Mouse (Mus musculus): ENCODE measurements around the gene Nudt22. TPM values are rescaled to one million over a fixed set of nuclear protein-coding genes. Genes with fewer than 3 reads are reported as not detected.

The Nudt22 gene
- polyA plus RNA-seq, 1 experiment, result 7.7 TPM

GRCm38 (mm10) chr19:7039088-7039720 is 43.3 kb upstream of the Nudt22 start:
- TF ChIP-seq EP300 (IDR thresholded peaks at IDR 0.05; ENCODE audit: insufficient read depth, low read depth, low read length), result no peak
- TF ChIP-seq POLR2A (IDR thresholded peaks at IDR 0.05; ENCODE audit: insufficient read depth, low read length), result no peak
- no peak for TF ChIP-seq CTCF (IDR thresholded peaks at IDR 0.05; ENCODE audit: low read depth, low read length)
- Histone ChIP-seq H3K36me3 (ENCODE audit: control insufficient read depth, insufficient read depth, low read length, poor library complexity, severe bottlenecking) (peaks cover 23% of the 10 kb centered on the region), H3K4me3 (ENCODE audit: low read depth, low read length) (peak overlapping the region; percentile 92), H3K9me3 (replicated peaks; ENCODE audit: control insufficient read depth, insufficient read depth, low read length, poor library complexity, severe bottlenecking) (no peaks in the 10 kb centered on the region), H3K9ac (ENCODE audit: low read depth, poor library complexity, severe bottlenecking) (peak overlapping the region; percentile 95), H3K4me1 (ENCODE audit: control insufficient read depth, insufficient read depth, low read length) (no peaks in the 10 kb centered on the region), H3K27me3 (ENCODE audit: control insufficient read depth, insufficient read depth, low read length, poor library complexity, severe bottlenecking) (no peaks in the 10 kb centered on the region), H3K27ac (ENCODE audit: insufficient read depth, low read length) (no peak overlapping the region)

GRCm38 (mm10) chr19:7034006-7034405 is 38.1 kb upstream of the Nudt22 start:
- H3K4me1 ChIP-seq (ENCODE audit: control insufficient read depth, insufficient read depth, low read length), result no peaks in the 10 kb centered on the region
- H3K27ac ChIP-seq (ENCODE audit: insufficient read depth, low read length), result no peak overlapping the region
- H3K9me3 ChIP-seq (replicated peaks; ENCODE audit: control insufficient read depth, insufficient read depth, low read length, poor library complexity, severe bottlenecking), result no peaks in the 10 kb centered on the region
- peak; percentile 34 for TF ChIP-seq CTCF (IDR thresholded peaks at IDR 0.05; ENCODE audit: low read depth, low read length)
- no peak for TF ChIP-seq POLR2A (IDR thresholded peaks at IDR 0.05; ENCODE audit: insufficient read depth, low read length)
- H3K9ac ChIP-seq (ENCODE audit: low read depth, poor library complexity, severe bottlenecking), result no peak overlapping the region
- peaks cover 71% of the 10 kb centered on the region for H3K36me3 ChIP-seq (ENCODE audit: control insufficient read depth, insufficient read depth, low read length, poor library complexity, severe bottlenecking)
- no peaks in the 10 kb centered on the region for H3K27me3 ChIP-seq (ENCODE audit: control insufficient read depth, insufficient read depth, low read length, poor library complexity, severe bottlenecking)
- H3K4me3 ChIP-seq (ENCODE audit: low read depth, low read length), result no peak overlapping the region

GRCm38 (mm10) chr19:7029531-7029930 is 33.6 kb upstream of the Nudt22 start:
- H3K27me3 ChIP-seq (ENCODE audit: control insufficient read depth, insufficient read depth, low read length, poor library complexity, severe bottlenecking), result no peaks in the 10 kb centered on the region
- no peak overlapping the region for H3K9ac ChIP-seq (ENCODE audit: low read depth, poor library complexity, severe bottlenecking)
- no peaks in the 10 kb centered on the region for H3K4me1 ChIP-seq (ENCODE audit: control insufficient read depth, insufficient read depth, low read length)
- H3K4me3 ChIP-seq (ENCODE audit: low read depth, low read length), result no peak overlapping the region
- no peak overlapping the region for H3K27ac ChIP-seq (ENCODE audit: insufficient read depth, low read length)
- no peaks in the 10 kb centered on the region for H3K9me3 ChIP-seq (replicated peaks; ENCODE audit: control insufficient read depth, insufficient read depth, low read length, poor library complexity, severe bottlenecking)
- TF ChIP-seq CTCF (IDR thresholded peaks at IDR 0.05; ENCODE audit: low read depth, low read length), result no peak
- no peak for TF ChIP-seq POLR2A (IDR thresholded peaks at IDR 0.05; ENCODE audit: insufficient read depth, low read length)
- no peak for TF ChIP-seq EP300 (IDR thresholded peaks at IDR 0.05; ENCODE audit: insufficient read depth, low read depth, low read length)
- peaks cover 94% of the 10 kb centered on the region for H3K36me3 ChIP-seq (ENCODE audit: control insufficient read depth, insufficient read depth, low read length, poor library complexity, severe bottlenecking)

- Histone ChIP-seq H3K27ac (ENCODE audit: insufficient read depth, low read length) (no peak overlapping the region), H3K9me3 (replicated peaks; ENCODE audit: control insufficient read depth, insufficient read depth, low read length, poor library complexity, severe bottlenecking) (no peaks in the 10 kb centered on the region), H3K36me3 (ENCODE audit: control insufficient read depth, insufficient read depth, low read length, poor library complexity, severe bottlenecking) (peaks cover 54% of the 10 kb centered on the region), H3K9ac (ENCODE audit: low read depth, poor library complexity, severe bottlenecking) (no peak overlapping the region), H3K27me3 (ENCODE audit: control insufficient read depth, insufficient read depth, low read length, poor library complexity, severe bottlenecking) (no peaks in the 10 kb centered on the region), H3K4me3 (ENCODE audit: low read depth, low read length) (no peak overlapping the region), H3K4me1 (ENCODE audit: control insufficient read depth, insufficient read depth, low read length) (no peaks in the 10 kb centered on the region)
- TF ChIP-seq CTCF (IDR thresholded peaks at IDR 0.05; ENCODE audit: low read depth, low read length) (peak; percentile 60), EP300 (IDR thresholded peaks at IDR 0.05; ENCODE audit: insufficient read depth, low read depth, low read length) (no peak)
Observed at GRCm38 (mm10) chr19:7020224-7020641, 24.3 kb upstream of the Nudt22 start.

- Histone ChIP-seq H3K9ac (ENCODE audit: low read depth, poor library complexity, severe bottlenecking) (no peak within 1 kb of the TSS), H3K27ac (ENCODE audit: insufficient read depth, low read length) (no peak within 1 kb of the TSS), H3K36me3 (ENCODE audit: control insufficient read depth, insufficient read depth, low read length, poor library complexity, severe bottlenecking) (peaks cover 44% of the 10 kb centered on the region), H3K27me3 (ENCODE audit: control insufficient read depth, insufficient read depth, low read length, poor library complexity, severe bottlenecking) (no peaks in the 10 kb centered on the region), H3K4me1 (ENCODE audit: control insufficient read depth, insufficient read depth, low read length) (no peaks in the 10 kb centered on the region), H3K4me3 (ENCODE audit: low read depth, low read length) (no peak within 1 kb of the TSS), H3K9me3 (replicated peaks; ENCODE audit: control insufficient read depth, insufficient read depth, low read length, poor library complexity, severe bottlenecking) (no peaks in the 10 kb centered on the region)
- TF ChIP-seq CTCF (IDR thresholded peaks at IDR 0.05; ENCODE audit: low read depth, low read length) (no peak), POLR2A (IDR thresholded peaks at IDR 0.05; ENCODE audit: insufficient read depth, low read length) (no peak), EP300 (IDR thresholded peaks at IDR 0.05; ENCODE audit: insufficient read depth, low read depth, low read length) (no peak)
Observed at GRCm38 (mm10) chr19:7019191-7019590, 23.3 kb upstream of the Nudt22 start, which contains the start of gene Fermt3. Gene Fermt3 (minus strand): TSS chr19:7019469.

- H3K27ac ChIP-seq (ENCODE audit: insufficient read depth, low read length), result no peak overlapping the region
- H3K36me3 ChIP-seq (ENCODE audit: control insufficient read depth, insufficient read depth, low read length, poor library complexity, severe bottlenecking), result peaks cover 37% of the 10 kb centered on the region
- TF ChIP-seq EP300 (IDR thresholded peaks at IDR 0.05; ENCODE audit: insufficient read depth, low read depth, low read length), result no peak
- TF ChIP-seq CTCF (IDR thresholded peaks at IDR 0.05; ENCODE audit: low read depth, low read length), result no peak
- no peak for TF ChIP-seq POLR2A (IDR thresholded peaks at IDR 0.05; ENCODE audit: insufficient read depth, low read length)
- H3K27me3 ChIP-seq (ENCODE audit: control insufficient read depth, insufficient read depth, low read length, poor library complexity, severe bottlenecking), result no peaks in the 10 kb centered on the region
- no peaks in the 10 kb centered on the region for H3K9me3 ChIP-seq (replicated peaks; ENCODE audit: control insufficient read depth, insufficient read depth, low read length, poor library complexity, severe bottlenecking)
- no peak overlapping the region for H3K9ac ChIP-seq (ENCODE audit: low read depth, poor library complexity, severe bottlenecking)
- no peak overlapping the region for H3K4me3 ChIP-seq (ENCODE audit: low read depth, low read length)
- H3K4me1 ChIP-seq (ENCODE audit: control insufficient read depth, insufficient read depth, low read length), result no peaks in the 10 kb centered on the region
Observed at GRCm38 (mm10) chr19:7018546-7018945, 22.6 kb upstream of the Nudt22 start.
